Mouse (Mus musculus): ENCODE measurements around the gene Psors1c2.

Psors1c2 gene

GRCm38 (mm10) chr17:35516652-35517500 lies 16.1 kb upstream of the Psors1c2 start, which contains the start of the genes Tcf19 and Cchcr1:
TSS of gene Tcf19 (minus strand) at chr17:35516824.
TSS of gene Cchcr1 (plus strand) at chr17:35517100.
- DNase-seq (ENCODE audit: low read depth, low spot score): peak; percentile 98

- DNase-seq (ENCODE audit: low read depth, low spot score): no peak
Measured at GRCm38 (mm10) chr17:35517526-35517925, 15.5 kb upstream of the Psors1c2 start.

GRCm38 (mm10) chr17:35524354-35524753 lies 8.6 kb upstream of the Psors1c2 start:
- no peak for DNase-seq (ENCODE audit: low read depth, low spot score)

- no peak for DNase-seq (ENCODE audit: low read depth, low spot score)
Measured at GRCm38 (mm10) chr17:35526644-35527043, 6.4 kb upstream of the Psors1c2 start.

- no peak for DNase-seq (ENCODE audit: low read depth, low spot score)
Measured at GRCm38 (mm10) chr17:35532360-35532759, 641 bp upstream of the Psors1c2 start.

GRCm38 (mm10) chr17:35534343-35534742 lies 1.3 kb downstream of the Psors1c2 start:
- DNase-seq (ENCODE audit: low read depth, low spot score): no peak

- DNase-seq (ENCODE audit: low read depth, low spot score): no peak
Measured at GRCm38 (mm10) chr17:35537421-35537820, 4.4 kb downstream of the Psors1c2 start.

GRCm38 (mm10) chr17:35538476-35538875 lies 5.5 kb downstream of the Psors1c2 start:
- DNase-seq (ENCODE audit: low read depth, low spot score): no peak

- no peak for DNase-seq (ENCODE audit: low read depth, low spot score)
Measured at GRCm38 (mm10) chr17:35539540-35539939, 6.5 kb downstream of the Psors1c2 start.

- no peak for DNase-seq (ENCODE audit: low read depth, low spot score)
Measured at GRCm38 (mm10) chr17:35542761-35543411, 9.9 kb downstream of the Psors1c2 start.

GRCm38 (mm10) chr17:35543412-35543861 lies 10.4 kb downstream of the Psors1c2 start:
- DNase-seq (ENCODE audit: low read depth, low spot score): no peak

- no peak for DNase-seq (ENCODE audit: low read depth, low spot score)
Measured at GRCm38 (mm10) chr17:35544001-35544400, 11.0 kb downstream of the Psors1c2 start.

GRCm38 (mm10) chr17:35544680-35545079 lies 11.7 kb downstream of the Psors1c2 start:
- no peak for DNase-seq (ENCODE audit: low read depth, low spot score)

GRCm38 (mm10) chr17:35547465-35547864 lies 14.5 kb downstream of the Psors1c2 start:
- DNase-seq (ENCODE audit: low read depth, low spot score): no peak

GRCm38 (mm10) chr17:35548636-35549035 lies 15.6 kb downstream of the Psors1c2 start:
- DNase-seq (ENCODE audit: low read depth, low spot score): no peak

GRCm38 (mm10) chr17:35549437-35550142 lies 16.6 kb downstream of the Psors1c2 start:
- DNase-seq (ENCODE audit: low read depth, low spot score): no peak

- no peak for DNase-seq (ENCODE audit: low read depth, low spot score)
Measured at GRCm38 (mm10) chr17:35550143-35550494, 17.1 kb downstream of the Psors1c2 start.

- no peak for DNase-seq (ENCODE audit: low read depth, low spot score)
Measured at GRCm38 (mm10) chr17:35550871-35551270, 17.9 kb downstream of the Psors1c2 start.

- DNase-seq (ENCODE audit: low read depth, low spot score): no peak
Measured at GRCm38 (mm10) chr17:35551881-35552414, 18.9 kb downstream of the Psors1c2 start, which contains the start of gene Cdsn. TSS of gene Cdsn (plus strand) at chr17:35552128.

GRCm38 (mm10) chr17:35554321-35554720 lies 21.3 kb downstream of the Psors1c2 start:
- DNase-seq (ENCODE audit: low read depth, low spot score): no peak

- DNase-seq (ENCODE audit: low read depth, low spot score): no peak
Measured at GRCm38 (mm10) chr17:35554761-35555397, 21.9 kb downstream of the Psors1c2 start.
